Mouse (Mus musculus) ES-E14 (cell line): ENCODE results near the gene Slc39a13. TPM values are rescaled to one million over a fixed set of nuclear protein-coding genes. Genes with fewer than 3 reads are reported as not detected.

Experiments
- DNase-seq: peaks from one replicate; pipeline ENCODE4 v3.0.0-alpha.2; 2013; ENCODE audit warnings: low read depth, low spot score
- H3K27ac ChIP-seq: 2 replicates; pipeline ENCODE4 v1.5.1; 2012; ENCODE audit warnings: low read depth, mild to moderate bottlenecking, low read length, moderate library complexity, mixed read lengths; ENCODE audit not compliant: poor library complexity, insufficient read depth, severe bottlenecking
- H3K36me3 ChIP-seq: 2 replicates; pipeline ENCODE4 v1.6.1; 2012; ENCODE audit warnings: mild to moderate bottlenecking, low read length, moderate library complexity, mixed read lengths; ENCODE audit not compliant: control insufficient read depth, poor library complexity, insufficient read depth, severe bottlenecking
- H3K4me1 ChIP-seq, 2 experiments: fragments of 150-350 bp in 1 of 2; sonication (generic) in 1 of 2; 2 replicates each; pipeline ENCODE4 v1.6.1; 2012; ENCODE audit warnings: low read length in 2 of 2, mild to moderate bottlenecking in 1 of 2, mixed read lengths in 1 of 2; ENCODE audit not compliant: control insufficient read depth in 2 of 2, insufficient read depth in 2 of 2, poor library complexity in 1 of 2
- H3K4me3 ChIP-seq, 2 experiments: fragments of 150-350 bp in 1 of 2; sonication (generic) in 1 of 2; 2 replicates each; pipeline ENCODE4 v1.5.1; 2012; ENCODE audit warnings: low read length in 2 of 2, low read depth in 1 of 2, mild to moderate bottlenecking in 1 of 2, mixed read lengths in 1 of 2; ENCODE audit not compliant: insufficient read depth in 1 of 2, poor library complexity in 1 of 2, severe bottlenecking in 1 of 2
- H3K9ac ChIP-seq: 2 replicates; pipeline ENCODE4 v1.6.1; 2012; ENCODE audit warnings: low read depth, mild to moderate bottlenecking, low read length, mixed read lengths; ENCODE audit not compliant: poor library complexity, insufficient read depth, severe bottlenecking
- H3K9me3 ChIP-seq: fragments of 150-350 bp; sonication (generic); 2 replicates; pipeline ENCODE4 v1.6.1; 2012; ENCODE audit warnings: low read depth, mild to moderate bottlenecking, low read length; ENCODE audit not compliant: control insufficient read depth, insufficient read depth
- CHD2 ChIP-seq: IDR thresholded peaks from 2 replicates; pipeline ENCODE4 v1.6.1; 2014; ENCODE audit warnings: mild to moderate bottlenecking, low read depth, low read length, inconsistent platforms
- HCFC1 ChIP-seq: IDR thresholded peaks from 2 replicates; pipeline ENCODE4 v1.6.1; 2012; ENCODE audit warnings: low read length, inconsistent platforms, borderline replicate concordance; ENCODE audit not compliant: insufficient read depth
- MAFK ChIP-seq: IDR thresholded peaks from 2 replicates; pipeline ENCODE4 v1.6.1; 2014; ENCODE audit warnings: mild to moderate bottlenecking, low read depth, low read length, inconsistent platforms; ENCODE audit not compliant: insufficient read depth
- ZC3H11A ChIP-seq: IDR thresholded peaks from 2 replicates; pipeline ENCODE4 v1.6.1; 2012; ENCODE audit warnings: low read depth, mild to moderate bottlenecking, inconsistent platforms, low read length, borderline replicate concordance
- ZNF384 ChIP-seq: IDR thresholded peaks from 2 replicates; pipeline ENCODE4 v1.6.1; 2012; ENCODE audit warnings: low read depth, low read length, inconsistent platforms
- in situ Hi-C, 2 experiments: fragments of 600-800 bp; cut with MboI; formaldehyde crosslinking; loops; one replicate each; pipeline ENCODE4 v1.15.1; 2025; ENCODE audit warnings: low sequenced_read_pairs in 2 of 2, inconsistent platforms in 1 of 2; ENCODE audit not compliant: unreplicated experiment in 2 of 2
- total RNA-seq: library from RNA; depleted of rRNA; stranded (reverse); fragments of 300-350 nt; gene quantifications from 2 replicates; pipeline ENCODE4 v1.2.3, GENCODE M21; 2012

Gene Slc39a13
- total RNA-seq, 1 experiment = 18.3 TPM

- no peak for TF ChIP-seq ZNF384
- no peak for TF ChIP-seq MAFK
- no peak for TF ChIP-seq ZC3H11A
- no peak for TF ChIP-seq HCFC1
- TF ChIP-seq CHD2 = no peak
- no peak overlapping the region for H3K27ac ChIP-seq
Measured at GRCm38 (mm10) chr2:91098156-91098555, 27.9 kb upstream of the Slc39a13 start.

GRCm38 (mm10) chr2:91097015-91097414, 26.8 kb upstream of the Slc39a13 start:
- TF ChIP-seq ZC3H11A (no peak), MAFK (no peak), CHD2 (no peak), ZNF384 (no peak), HCFC1 (no peak)
- no peak overlapping the region for H3K27ac ChIP-seq
- in situ Hi-C loops = no loop called here
- H3K9ac ChIP-seq = no peak overlapping the region
- peaks cover 0 to 5% of the 10 kb centered on the region in 2 experiments; a peak in 2 of 4 replicates for H3K4me1 ChIP-seq
- no peaks in the 10 kb centered on the region for H3K9me3 ChIP-seq
- DNase-seq = no peak
- H3K36me3 ChIP-seq = no peaks in the 10 kb centered on the region
- peak overlapping the region in 1 of 2 experiments; percentile 50; a peak in 1 of 4 replicates for H3K4me3 ChIP-seq

More at GRCm38 (mm10) chr2:91098156-91098555, 27.9 kb upstream of the Slc39a13 start:
- in situ Hi-C loops = no loop called here
- Histone ChIP-seq H3K9ac (no peak overlapping the region), H3K36me3 (no peaks in the 10 kb centered on the region), H3K4me3 (no peak overlapping the region), H3K9me3 (no peaks in the 10 kb centered on the region), H3K4me1 (peaks cover 0 to 5% of the 10 kb centered on the region in 2 experiments; a peak in 2 of 4 replicates)
- no peak for DNase-seq

- TF ChIP-seq CHD2 = no peak
- TF ChIP-seq ZNF384 = no peak
- no peak for TF ChIP-seq ZC3H11A
- no peak for TF ChIP-seq MAFK
- TF ChIP-seq HCFC1 = no peak
- H3K36me3 ChIP-seq = no peaks in the 10 kb centered on the region
- in situ Hi-C loops = no loop called here
- peak overlapping the region in 1 of 2 experiments; percentile 50; a peak in 1 of 4 replicates for H3K4me3 ChIP-seq
- no peak overlapping the region for H3K27ac ChIP-seq
- 0 out of 2 replicates have a peak overlapping the region, but pooled peaks have one; percentile 15 for H3K9ac ChIP-seq
- H3K9me3 ChIP-seq = no peaks in the 10 kb centered on the region
- no peak for DNase-seq
- H3K4me1 ChIP-seq = peaks cover 0 to 5% of the 10 kb centered on the region in 2 experiments; a peak in 2 of 4 replicates
Measured at GRCm38 (mm10) chr2:91096524-91096923, 26.3 kb upstream of the Slc39a13 start.

GRCm38 (mm10) chr2:91090827-91091226, 20.6 kb upstream of the Slc39a13 start:
- H3K27ac ChIP-seq = no peak overlapping the region
- TF ChIP-seq CHD2 (no peak), MAFK (no peak), ZNF384 (no peak), ZC3H11A (no peak), HCFC1 (no peak)
- DNase-seq = no peak
- H3K4me3 ChIP-seq = no peak overlapping the region
- H3K9me3 ChIP-seq = no peaks in the 10 kb centered on the region
- in situ Hi-C loops = no loop called here
- no peak overlapping the region for H3K9ac ChIP-seq
- H3K4me1 ChIP-seq = no peaks in the 10 kb centered on the region
- no peaks in the 10 kb centered on the region for H3K36me3 ChIP-seq

GRCm38 (mm10) chr2:91090208-91090607, 20.0 kb upstream of the Slc39a13 start:
- in situ Hi-C loops = no loop called here
- Histone ChIP-seq H3K9me3 (no peaks in the 10 kb centered on the region), H3K9ac (no peak overlapping the region), H3K36me3 (no peaks in the 10 kb centered on the region), H3K4me1 (no peaks in the 10 kb centered on the region), H3K4me3 (no peak overlapping the region), H3K27ac (no peak overlapping the region)
- DNase-seq = no peak
- no peak for TF ChIP-seq MAFK
- no peak for TF ChIP-seq ZC3H11A
